Mouse (Mus musculus) neural tube, embryonic 10.5 days (tissue): ENCODE data around the gene Nr3c2.

ENCODE experiments used
- DNase-seq: peaks from one replicate; pipeline ENCODE4 v3.0.0-alpha.2; 2017; ENCODE audit warnings: low spot score; ENCODE audit errors: extremely low spot score

Gene Nr3c2

DNA sequence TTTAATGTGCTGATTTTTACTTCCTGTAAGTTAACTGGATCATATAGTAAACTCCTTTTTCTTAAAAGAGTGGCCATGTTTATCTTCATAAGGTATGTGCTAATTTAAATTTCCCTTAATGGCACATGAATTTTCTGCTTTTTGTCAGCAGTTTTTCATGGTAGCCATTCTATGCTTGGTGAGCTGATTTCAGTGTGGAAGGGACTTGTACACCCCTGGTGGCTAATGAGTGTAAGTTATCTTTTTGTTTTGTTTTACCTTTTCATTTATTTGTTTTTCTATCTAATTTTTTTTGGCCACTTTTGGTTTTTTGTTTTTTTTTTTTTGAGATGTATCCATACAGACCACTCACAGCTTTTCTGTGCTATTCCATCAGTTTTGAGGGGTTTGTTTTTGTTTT lies 340.2 kb downstream of the Nr3c2 start:
- DNase-seq: no peak

DNA sequence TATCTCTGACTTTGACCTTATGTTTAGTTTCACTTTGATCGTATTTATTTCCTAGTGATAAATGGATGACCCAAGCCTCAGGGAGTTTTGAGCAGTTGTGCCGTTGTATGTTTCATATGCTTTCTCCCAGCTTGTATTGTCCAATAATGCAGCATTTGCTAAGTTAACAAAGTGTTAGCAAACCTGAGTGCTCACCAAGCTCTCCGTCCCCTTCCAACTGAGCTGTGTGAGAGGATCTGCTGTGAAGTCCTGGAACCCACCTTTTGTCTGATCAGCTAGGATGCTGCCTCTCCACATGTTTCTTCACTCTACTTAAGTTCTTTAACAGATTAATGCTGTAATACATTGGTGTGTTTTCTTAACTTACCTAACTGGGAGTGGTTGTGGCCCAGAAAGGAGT lies 342.1 kb downstream of the Nr3c2 start:
- DNase-seq: no peak

DNA sequence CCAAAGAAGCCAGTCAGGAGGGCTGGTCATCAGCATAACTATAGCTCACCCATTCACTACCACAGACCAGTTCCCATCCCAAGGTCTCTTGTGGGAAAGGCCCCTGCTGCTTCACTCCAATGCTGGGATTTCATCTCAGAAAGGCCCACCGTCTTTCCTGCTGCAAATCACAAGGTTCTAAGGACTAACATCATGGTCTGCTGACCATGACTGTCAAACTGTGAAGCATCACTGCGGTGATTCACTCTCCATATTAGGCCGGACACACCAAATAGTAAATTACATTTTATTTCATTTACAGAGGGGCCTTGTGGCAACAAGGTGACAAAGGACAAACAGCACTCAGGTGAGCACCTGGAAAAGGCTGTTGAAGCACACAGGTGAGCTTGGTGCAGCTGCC lies 350.9 kb downstream of the Nr3c2 start:
- DNase-seq: no peak

DNA sequence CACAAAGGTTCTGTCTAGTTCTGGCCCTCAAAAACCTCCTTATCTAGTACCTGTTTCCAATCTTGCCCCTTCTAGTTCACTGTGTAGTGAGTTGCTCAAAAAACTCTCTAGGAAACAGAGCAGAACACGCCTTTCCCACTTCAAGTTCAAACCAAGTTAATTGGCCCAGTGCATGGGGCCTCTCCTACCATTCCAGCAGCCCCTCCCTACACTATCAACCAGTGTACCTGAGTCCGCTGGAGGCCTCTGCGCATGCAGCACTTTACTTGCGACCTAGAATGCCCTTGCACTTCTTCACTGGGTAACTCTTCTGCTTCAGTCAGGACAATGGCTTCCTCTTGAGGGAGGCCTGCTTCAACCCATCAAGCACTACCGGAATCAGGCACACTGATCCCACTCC lies 351.9 kb downstream of the Nr3c2 start:
- no peak for DNase-seq

DNA sequence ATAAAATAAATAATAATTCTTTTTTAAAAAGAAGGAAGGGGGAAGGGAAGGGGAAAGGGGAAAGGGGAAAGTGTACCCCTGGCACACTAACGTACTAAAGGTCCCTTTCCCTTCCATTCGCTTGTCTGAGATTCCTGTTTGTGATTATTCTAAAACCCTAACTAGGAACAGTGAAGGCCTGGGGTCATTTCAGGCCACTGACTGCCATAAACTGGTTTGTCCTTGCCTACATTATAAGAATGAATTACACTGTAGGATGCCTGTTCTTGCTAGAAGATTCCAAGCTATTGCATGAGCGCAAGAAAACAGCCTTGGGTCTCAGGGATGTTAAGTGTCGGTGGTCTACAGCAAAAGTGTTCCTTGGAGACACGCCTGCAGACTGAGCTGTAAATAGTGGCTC lies 355.2 kb downstream of the Nr3c2 start:
- no peak for DNase-seq

DNA sequence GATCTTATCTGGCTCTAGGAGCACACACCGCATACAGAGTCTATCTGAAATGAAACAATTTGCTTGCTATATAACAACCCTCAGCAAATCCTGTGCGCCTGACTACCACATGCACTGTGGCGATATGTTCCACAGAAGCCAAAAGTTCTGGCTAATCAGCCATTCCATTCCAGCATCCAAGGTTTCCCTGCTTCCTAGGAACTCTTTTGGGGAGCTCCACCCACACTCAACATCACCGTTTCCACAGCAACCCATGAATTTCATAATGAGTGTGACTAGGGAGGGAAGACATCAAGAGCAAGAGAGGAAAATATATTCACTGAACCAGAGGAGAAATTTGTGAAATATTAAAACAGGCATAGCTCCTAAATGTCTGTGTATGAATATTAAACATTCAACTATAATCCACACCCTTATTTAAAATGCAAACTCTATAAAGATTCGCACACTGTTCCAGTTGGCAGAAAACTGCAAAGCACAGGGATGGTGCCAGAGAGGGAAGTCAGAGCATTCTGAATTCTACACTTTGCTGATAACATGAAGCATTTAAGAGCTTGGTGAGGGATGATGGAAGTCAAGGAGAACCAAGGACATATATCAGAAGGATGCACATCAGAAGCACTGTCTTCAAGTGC lies 357.3 kb downstream of the Nr3c2 start:
- no peak for DNase-seq

DNA sequence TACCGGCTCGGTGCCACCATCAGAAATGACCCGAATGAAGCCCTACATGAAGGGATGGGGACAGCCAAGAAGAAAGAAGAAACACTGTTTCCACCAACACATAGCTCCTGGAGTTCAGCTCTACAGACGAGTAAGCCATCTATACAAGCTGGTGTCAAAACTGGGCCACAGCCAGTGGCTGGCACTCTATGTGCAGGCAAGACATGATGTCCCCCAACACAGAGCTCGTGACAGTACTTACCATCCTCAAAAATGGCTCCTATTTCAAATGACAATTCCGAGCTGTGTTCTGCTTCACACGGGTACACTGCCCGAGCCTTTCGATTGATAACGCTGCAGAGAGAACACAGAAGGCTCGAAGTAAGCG lies 357.8 kb downstream of the Nr3c2 start:
- no peak for DNase-seq

DNA sequence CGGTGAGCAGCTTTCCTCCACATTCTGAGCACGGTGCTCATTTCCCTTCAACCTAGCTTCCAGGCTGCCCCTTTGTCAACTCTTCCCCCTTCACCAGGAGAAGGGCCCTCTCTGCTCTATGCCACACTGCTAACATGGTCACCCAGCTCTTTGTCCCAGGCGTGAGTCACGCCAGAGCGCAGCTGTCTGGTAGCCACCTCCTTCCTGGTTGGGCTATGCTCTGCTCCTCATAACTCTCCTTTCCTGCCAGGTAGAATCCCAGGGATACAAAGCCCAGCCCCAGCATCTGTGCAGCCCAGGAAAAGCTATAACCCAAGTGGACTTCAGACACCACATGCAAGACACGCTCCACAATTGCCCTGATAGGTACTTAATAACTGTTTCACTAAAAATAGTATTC lies 362.0 kb downstream of the Nr3c2 start:
- DNase-seq: no peak

DNA sequence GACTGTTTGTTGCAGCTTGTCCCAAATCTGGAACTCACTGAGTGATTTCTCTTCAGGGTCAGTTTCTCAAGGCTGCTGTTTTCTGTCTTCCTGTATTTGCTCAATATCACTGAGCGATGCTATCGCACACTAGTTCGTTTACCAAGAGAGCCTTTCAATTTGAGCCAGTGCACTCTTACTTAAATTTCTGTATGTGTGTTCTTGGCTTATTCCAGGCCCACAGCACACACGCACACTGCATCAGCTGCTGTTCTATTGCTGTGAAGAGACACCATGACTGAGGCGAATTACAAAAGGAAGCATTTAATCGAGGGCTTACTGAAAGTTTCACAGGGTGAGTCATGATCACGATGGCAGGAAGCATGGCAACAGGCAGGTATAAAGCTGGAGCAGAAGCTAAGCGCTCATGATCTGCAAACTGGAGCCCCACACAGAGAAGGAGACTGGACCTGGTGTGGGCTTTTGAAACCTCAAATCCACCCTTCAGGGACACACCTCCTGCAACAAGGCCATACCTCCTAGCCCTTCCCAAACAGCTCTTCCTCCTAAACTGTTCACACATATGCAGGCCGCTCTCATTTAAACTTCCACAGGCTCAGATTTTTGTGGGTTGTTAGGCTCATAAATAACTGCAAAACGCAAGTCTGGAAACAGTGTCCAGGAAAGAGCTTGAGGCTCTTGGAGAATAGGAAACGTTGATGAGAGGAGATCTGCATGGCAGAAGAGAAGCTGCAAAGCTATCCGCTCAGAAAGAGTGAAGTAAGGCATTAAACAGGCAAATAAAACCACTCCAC lies 363.2 kb downstream of the Nr3c2 start:
- DNase-seq: no peak

DNA sequence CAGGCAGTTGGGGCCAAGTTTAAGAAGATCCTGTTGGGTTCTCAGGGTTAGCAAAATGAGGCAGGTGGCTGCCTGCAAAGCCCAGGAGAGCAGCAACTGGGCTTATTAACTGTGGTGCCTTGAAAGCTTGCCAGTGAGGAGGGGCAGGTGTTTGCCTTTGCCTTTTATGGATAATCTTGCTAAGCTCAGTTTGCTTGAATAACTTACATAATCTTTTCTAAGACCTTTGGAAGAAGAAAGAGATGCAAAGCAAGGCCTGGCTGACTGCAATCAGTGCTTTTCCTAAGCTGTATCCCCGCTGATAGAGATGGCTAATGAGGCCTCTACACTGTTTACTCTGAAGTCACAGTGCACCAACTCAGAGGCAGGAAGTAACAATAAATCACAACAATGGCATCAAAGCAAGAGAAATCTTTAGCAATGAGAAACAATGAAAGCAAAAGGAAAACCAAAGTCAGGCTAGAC lies 368.7 kb downstream of the Nr3c2 start:
- no peak for DNase-seq

DNA sequence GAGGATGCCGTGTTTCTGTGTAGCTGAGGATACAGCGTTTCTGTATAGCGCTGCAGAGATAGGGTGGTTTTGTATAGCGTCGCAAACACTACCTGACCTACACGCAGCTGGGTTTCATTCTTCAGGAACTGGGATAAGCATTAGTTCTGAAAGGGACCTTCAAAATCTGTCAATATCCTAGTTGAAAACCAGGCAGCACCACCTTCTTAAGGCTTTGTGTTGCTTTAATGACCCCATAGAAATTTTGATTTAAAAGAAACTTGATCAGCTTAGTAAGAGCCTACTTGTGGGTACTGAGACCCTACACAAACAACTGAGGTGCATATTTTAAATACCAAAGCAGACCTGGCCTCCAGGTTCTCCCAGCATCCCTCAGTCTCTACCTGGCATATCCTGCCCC lies 372.9 kb downstream of the Nr3c2 start:
- no peak for DNase-seq

DNA sequence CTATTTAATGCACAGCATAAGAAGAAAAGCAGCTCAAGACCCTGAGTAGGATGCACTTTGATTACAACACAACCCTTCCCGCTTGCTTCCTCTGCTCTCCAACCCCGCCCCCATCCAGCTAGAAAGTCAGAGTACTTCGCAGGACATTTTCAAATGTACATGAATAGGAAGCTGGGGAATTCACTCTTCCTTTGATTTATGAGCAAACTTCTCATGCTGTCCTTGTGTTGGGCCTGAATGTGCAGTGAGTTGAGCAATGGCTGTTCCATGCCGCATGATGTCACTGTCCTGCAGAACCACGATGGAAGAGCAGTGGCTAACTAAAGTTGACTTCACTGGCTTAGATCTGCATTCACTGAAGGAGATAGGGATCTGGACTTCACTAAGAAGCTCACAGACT lies 376.3 kb downstream of the Nr3c2 start:
- DNase-seq: no peak

DNA sequence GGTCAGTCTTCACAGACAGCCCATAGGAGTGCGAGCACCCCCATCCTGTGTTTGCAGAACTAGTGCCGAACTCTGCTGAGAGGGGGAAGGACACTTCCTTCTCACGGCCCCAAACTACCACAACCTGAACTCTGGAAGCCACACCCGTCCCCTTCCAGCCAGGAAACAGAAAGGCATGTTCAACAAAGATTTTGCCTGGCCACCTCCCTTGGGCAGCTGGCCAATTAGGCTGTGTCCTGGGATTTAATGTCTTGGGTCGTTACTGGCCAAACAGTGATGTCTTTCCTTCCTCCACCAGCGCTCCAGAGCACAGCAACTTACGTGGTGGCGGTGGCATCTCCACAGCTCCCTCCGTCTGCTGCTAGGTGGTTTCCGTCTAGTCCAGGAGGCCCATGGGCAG lies 377.6 kb downstream of the Nr3c2 start:
- no peak for DNase-seq

DNA sequence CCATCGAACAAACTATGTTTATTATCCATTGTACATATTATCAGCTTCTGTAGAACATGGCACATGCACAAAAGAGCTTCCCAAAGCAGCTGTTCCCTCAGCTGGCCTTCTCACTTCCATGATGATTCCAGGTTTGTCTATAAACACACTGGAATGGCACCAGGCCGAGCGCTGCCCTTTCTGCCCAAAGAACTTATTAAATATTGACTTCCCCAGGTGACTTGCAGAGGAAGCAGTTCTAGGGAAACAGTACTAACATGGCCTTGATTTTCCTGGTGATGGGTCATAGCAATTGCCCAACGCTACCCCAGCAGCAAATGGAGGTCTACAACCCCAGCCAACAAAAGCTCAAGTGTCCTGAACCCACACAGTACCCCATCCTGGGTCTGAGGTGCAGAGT lies 379.0 kb downstream of the Nr3c2 start:
- DNase-seq: no peak

DNA sequence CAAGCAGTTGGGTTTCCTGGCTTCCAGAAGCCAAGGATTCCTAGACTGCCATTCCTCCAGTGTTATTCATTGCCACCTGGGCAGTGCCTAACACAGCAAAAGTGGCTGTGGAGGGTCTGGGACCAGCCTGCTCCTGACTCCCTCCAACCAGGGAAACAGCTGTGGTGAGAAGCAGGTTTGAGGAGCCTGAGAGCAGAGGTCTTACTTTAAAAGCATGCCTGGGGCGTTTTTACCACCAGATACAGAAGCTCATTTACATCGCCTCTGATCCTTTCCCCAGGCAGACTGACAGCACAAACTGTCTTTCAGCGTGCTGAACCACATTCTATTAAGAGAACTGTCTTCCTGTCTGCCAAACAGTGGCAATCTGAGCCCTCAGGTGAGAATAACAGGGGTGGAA lies 380.7 kb downstream of the Nr3c2 start:
- no peak for DNase-seq

DNA sequence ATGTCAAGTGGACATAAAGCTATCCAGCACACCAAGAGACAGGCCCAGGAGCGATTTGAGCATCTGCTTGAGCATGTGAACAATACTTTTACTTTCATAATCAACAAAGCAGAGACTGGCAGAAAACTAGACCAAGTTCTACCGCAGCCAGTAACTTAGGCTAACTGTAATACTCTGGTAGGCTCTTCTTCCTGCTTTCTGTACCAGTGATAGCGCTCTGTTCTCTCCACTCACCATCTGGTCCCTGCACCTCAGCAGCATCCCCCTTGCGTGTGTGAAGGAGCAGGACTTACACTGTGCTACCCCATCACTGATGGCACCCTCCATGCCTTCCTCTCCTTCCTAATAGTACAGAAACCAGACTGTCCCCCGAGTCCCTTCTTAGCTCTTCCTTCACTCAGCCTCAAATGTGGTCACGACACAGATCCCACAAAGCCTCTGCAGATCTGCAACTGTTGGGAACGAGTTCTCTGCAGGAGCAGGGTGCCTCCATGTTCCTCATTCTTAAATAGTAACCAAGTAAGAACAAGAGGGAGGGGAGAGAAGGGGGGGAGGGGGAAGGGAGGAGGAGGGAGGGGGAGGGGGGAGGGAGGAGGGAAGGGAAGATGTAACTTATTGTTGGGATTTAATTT lies 383.5 kb downstream of the Nr3c2 start:
- DNase-seq: no peak

DNA sequence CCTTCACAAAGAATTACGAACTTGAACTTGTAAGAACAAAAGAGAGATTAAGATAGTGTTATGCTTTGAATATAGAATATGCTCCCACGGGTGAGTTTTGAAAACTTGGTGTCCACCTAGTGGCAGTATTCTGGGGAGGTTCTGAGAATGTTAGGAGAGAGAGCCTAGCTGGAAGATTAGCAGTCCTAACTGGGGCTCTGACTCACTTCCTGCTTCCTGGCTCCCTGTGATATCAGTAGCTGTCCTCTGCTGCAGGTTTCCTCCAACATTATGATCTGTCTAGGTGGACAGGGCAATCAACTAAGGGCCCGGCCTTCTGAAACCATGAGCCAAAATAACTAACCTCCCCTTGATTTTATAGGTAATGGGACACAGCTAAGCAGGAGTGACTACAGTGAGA lies 385.2 kb downstream of the Nr3c2 start:
- no peak for DNase-seq

DNA sequence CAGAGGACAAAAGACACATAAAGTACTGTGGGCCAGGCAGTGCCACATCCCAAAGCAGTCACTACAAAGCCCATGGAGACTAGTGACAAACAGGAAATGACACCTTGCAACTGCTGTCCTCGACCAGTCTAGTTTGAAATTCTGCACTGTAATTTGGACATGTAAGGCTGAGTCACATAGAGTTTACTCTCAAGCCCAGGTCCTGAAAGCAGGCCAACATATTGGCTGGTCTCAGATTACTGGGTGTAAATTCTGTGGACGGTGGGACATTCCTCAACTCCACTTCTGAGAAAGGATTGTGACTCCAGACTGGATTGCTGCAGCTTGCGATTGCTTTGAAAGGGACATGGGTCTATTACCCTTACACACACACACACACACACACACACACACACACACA lies 388.8 kb downstream of the Nr3c2 start:
- DNase-seq: no peak

DNA sequence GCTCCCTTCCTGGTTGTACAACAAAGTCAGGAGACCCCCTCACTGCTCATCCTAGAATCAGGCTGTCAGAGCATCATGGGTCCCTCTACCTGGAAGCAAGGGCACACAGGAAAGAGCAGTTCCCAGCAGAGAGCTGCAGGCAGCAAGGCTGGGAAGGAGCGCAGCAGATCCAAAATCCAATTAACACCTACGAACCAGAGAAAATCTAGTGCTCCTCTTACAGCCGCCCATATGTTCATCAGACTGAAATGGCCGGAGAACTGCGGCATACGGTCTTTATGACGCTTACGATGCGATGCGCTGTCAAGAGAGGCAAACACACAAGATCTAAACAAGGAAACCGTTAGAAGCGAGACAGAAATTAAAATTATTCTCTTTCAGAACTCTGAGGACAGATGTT lies 389.2 kb downstream of the Nr3c2 start:
- DNase-seq: no peak

DNA sequence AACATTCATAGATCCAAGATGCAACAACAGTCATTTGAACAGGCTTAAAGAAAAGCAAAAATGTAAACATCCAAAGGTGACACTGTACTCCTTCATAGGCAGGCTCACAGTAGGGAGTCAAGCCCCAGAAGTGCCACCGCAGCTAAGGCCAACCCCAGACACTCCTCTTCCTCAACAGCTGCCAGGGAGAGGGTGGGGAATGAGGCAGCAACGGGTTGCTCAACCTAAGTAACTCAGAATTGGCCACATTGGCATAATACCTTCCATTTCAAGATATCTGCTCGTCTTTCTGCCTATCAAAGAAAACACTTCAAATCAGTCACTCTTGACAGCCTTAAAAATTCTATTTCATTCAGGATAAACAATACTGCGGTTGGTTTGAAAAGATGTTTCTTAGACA lies 392.9 kb downstream of the Nr3c2 start:
- no peak for DNase-seq

DNA sequence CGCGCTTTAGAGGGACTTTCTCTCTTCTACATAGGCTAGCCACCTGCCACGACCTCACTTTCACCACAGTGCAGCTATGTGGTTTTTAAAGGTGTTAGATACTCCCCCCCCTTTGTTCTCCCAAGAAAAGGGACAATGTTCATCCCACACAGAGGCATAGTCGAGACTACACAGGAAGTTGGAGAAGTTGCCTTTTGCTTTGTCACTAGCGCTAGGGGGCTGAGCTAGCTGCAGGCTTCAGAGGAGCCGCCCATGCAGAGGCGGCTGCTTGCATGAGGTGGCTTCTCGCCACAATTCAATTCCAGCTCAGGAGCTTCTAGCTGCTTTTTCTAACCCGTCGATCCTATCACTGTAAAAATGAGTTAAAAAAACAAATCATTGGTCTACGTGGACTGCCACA lies 393.4 kb downstream of the Nr3c2 start:
- no peak for DNase-seq

DNA sequence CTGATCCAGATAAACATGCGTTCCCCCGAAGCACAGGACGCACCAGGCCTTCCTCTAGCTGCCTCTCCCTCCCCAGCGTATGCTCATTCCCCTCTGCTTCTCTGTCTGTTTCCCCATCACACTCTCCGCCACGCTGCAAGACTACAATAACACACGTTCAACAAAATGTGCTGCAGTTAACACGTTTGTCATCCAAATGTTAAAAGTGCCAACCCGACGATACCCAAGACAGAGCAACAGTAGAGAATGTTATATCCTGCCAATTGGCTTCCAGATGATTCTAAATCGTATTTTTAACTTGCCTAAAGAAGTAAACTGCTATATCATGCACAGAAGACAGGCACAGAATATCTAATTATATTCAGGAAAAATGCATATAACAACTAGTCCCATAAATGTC lies 395.4 kb downstream of the Nr3c2 start:
- no peak for DNase-seq
